Mouse (Mus musculus): Measurements from ENCODE around the gene Soat1. TPM values are rescaled to one million over a fixed set of nuclear protein-coding genes. Genes with fewer than 3 reads are reported as not detected.
A peak's percentile ranks its signal among the peaks of the same experiment; 100 is the strongest.

The Soat1 gene
- polyA plus RNA-seq, 1 experiment = 34.4 TPM

DNA sequence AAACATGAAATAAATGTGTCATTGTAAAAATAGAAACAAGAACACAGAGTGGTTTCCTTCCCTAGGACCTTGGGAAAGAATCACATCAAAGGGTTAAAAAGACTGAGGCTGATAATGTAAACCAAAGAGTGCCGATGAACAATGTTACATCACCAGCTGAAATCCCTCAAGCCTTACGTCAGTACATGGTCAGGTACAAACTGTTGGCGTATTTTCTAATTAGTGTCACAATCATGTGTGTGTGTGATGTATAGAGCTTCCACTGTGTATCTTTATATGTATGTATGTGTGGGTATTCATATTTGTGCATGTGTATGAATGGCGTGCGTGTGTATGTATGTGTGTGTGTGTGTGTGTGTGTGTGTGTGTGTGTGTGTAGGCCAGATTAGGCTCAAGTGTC is 22.8 kb upstream of the Soat1 start:
- no peaks in the 10 kb centered on the region for H3K27me3 ChIP-seq (ENCODE audit: control insufficient read depth, insufficient read depth, low read length)
- TF ChIP-seq CTCF (IDR thresholded peaks at IDR 0.05; ENCODE audit: control insufficient read depth, insufficient read depth, insufficient replicate concordance, low read depth, low read length) = no peak
- no peak for TF ChIP-seq POLR2A (IDR thresholded peaks at IDR 0.05; ENCODE audit: control insufficient read depth, low read depth, low read length)
- no peak overlapping the region for H3K27ac ChIP-seq (ENCODE audit: control insufficient read depth, insufficient read depth, low read depth, low read length)
- no peak overlapping the region for H3K4me3 ChIP-seq (ENCODE audit: control insufficient read depth, low read depth, low read length)
- H3K36me3 ChIP-seq (ENCODE audit: control insufficient read depth, insufficient read depth, low read length) = no peaks in the 10 kb centered on the region; the same call in 1 of the 2 replicates
- H3K4me1 ChIP-seq (ENCODE audit: control insufficient read depth, insufficient read depth, low read length) = peaks cover 5% of the 10 kb centered on the region

GRCm38 (mm10) chr1:156495025-156495424 is 20.9 kb upstream of the Soat1 start:
- TF ChIP-seq POLR2A (IDR thresholded peaks at IDR 0.05; ENCODE audit: control insufficient read depth, low read depth, low read length) (no peak), CTCF (IDR thresholded peaks at IDR 0.05; ENCODE audit: control insufficient read depth, insufficient read depth, insufficient replicate concordance, low read depth, low read length) (no peak)
- Histone ChIP-seq H3K36me3 (ENCODE audit: control insufficient read depth, insufficient read depth, low read length) (no peaks in the 10 kb centered on the region), H3K4me3 (ENCODE audit: control insufficient read depth, low read depth, low read length) (no peak overlapping the region), H3K4me1 (ENCODE audit: control insufficient read depth, insufficient read depth, low read length) (peaks cover 5% of the 10 kb centered on the region), H3K27ac (ENCODE audit: control insufficient read depth, insufficient read depth, low read depth, low read length) (peak overlapping the region; percentile 44; the same call in 1 of the 2 replicates), H3K27me3 (ENCODE audit: control insufficient read depth, insufficient read depth, low read length) (no peaks in the 10 kb centered on the region)

GRCm38 (mm10) chr1:156491226-156491796 is 17.2 kb upstream of the Soat1 start:
- Histone ChIP-seq H3K27ac (ENCODE audit: control insufficient read depth, insufficient read depth, low read depth, low read length) (peak overlapping the region; percentile 46; the same call in 1 of the 2 replicates), H3K27me3 (ENCODE audit: control insufficient read depth, insufficient read depth, low read length) (no peaks in the 10 kb centered on the region), H3K36me3 (ENCODE audit: control insufficient read depth, insufficient read depth, low read length) (no peaks in the 10 kb centered on the region), H3K4me1 (ENCODE audit: control insufficient read depth, insufficient read depth, low read length) (no peaks in the 10 kb centered on the region), H3K4me3 (ENCODE audit: control insufficient read depth, low read depth, low read length) (no peak overlapping the region)
- TF ChIP-seq CTCF (IDR thresholded peaks at IDR 0.05; ENCODE audit: control insufficient read depth, insufficient read depth, insufficient replicate concordance, low read depth, low read length) = no peak
- TF ChIP-seq POLR2A (IDR thresholded peaks at IDR 0.05; ENCODE audit: control insufficient read depth, low read depth, low read length) = no peak

GRCm38 (mm10) chr1:156488031-156488430 is 13.9 kb upstream of the Soat1 start:
- TF ChIP-seq POLR2A (IDR thresholded peaks at IDR 0.05; ENCODE audit: control insufficient read depth, low read depth, low read length) (no peak), CTCF (IDR thresholded peaks at IDR 0.05; ENCODE audit: control insufficient read depth, insufficient read depth, insufficient replicate concordance, low read depth, low read length) (no peak)
- no peaks in the 10 kb centered on the region for H3K4me1 ChIP-seq (ENCODE audit: control insufficient read depth, insufficient read depth, low read length)
- H3K27me3 ChIP-seq (ENCODE audit: control insufficient read depth, insufficient read depth, low read length) = no peaks in the 10 kb centered on the region
- H3K27ac ChIP-seq (ENCODE audit: control insufficient read depth, insufficient read depth, low read depth, low read length) = no peak overlapping the region
- no peaks in the 10 kb centered on the region for H3K36me3 ChIP-seq (ENCODE audit: control insufficient read depth, insufficient read depth, low read length)
- no peak overlapping the region for H3K4me3 ChIP-seq (ENCODE audit: control insufficient read depth, low read depth, low read length)

GRCm38 (mm10) chr1:156487498-156487897 is 13.4 kb upstream of the Soat1 start:
- TF ChIP-seq POLR2A (IDR thresholded peaks at IDR 0.05; ENCODE audit: control insufficient read depth, low read depth, low read length) (no peak), CTCF (IDR thresholded peaks at IDR 0.05; ENCODE audit: control insufficient read depth, insufficient read depth, insufficient replicate concordance, low read depth, low read length) (no peak)
- no peaks in the 10 kb centered on the region for H3K4me1 ChIP-seq (ENCODE audit: control insufficient read depth, insufficient read depth, low read length)
- H3K27ac ChIP-seq (ENCODE audit: control insufficient read depth, insufficient read depth, low read depth, low read length) = no peak overlapping the region
- no peaks in the 10 kb centered on the region for H3K36me3 ChIP-seq (ENCODE audit: control insufficient read depth, insufficient read depth, low read length)
- no peak overlapping the region for H3K4me3 ChIP-seq (ENCODE audit: control insufficient read depth, low read depth, low read length)
- H3K27me3 ChIP-seq (ENCODE audit: control insufficient read depth, insufficient read depth, low read length) = no peaks in the 10 kb centered on the region

DNA sequence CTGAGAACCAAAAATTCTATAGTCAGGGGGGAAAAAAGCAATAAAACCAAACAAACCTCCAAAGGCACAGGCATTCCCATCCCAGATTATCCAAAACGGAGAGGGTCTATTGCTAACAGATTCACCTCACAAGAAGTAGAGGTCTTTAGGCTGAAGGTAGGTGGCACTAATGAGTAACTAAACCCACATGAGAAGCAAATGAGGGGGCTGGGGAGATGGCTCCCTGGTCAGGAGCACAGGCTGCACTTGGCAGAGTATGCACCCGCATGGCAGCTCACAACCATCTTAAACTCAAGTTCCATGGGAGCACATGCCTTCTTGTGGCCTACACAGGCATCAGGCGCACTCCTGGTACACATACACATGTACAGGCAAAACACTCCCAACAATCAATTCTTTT is 7.7 kb upstream of the Soat1 start:
- Histone ChIP-seq H3K4me3 (ENCODE audit: control insufficient read depth, low read depth, low read length) (no peak overlapping the region), H3K27ac (ENCODE audit: control insufficient read depth, insufficient read depth, low read depth, low read length) (no peak overlapping the region), H3K36me3 (ENCODE audit: control insufficient read depth, insufficient read depth, low read length) (no peaks in the 10 kb centered on the region), H3K27me3 (ENCODE audit: control insufficient read depth, insufficient read depth, low read length) (no peaks in the 10 kb centered on the region), H3K4me1 (ENCODE audit: control insufficient read depth, insufficient read depth, low read length) (no peaks in the 10 kb centered on the region)
- no peak for TF ChIP-seq CTCF (IDR thresholded peaks at IDR 0.05; ENCODE audit: control insufficient read depth, insufficient read depth, insufficient replicate concordance, low read depth, low read length)
- TF ChIP-seq POLR2A (IDR thresholded peaks at IDR 0.05; ENCODE audit: control insufficient read depth, low read depth, low read length) = no peak

- Histone ChIP-seq H3K27me3 (ENCODE audit: control insufficient read depth, insufficient read depth, low read length) (no peaks in the 10 kb centered on the region), H3K36me3 (ENCODE audit: control insufficient read depth, insufficient read depth, low read length) (no peaks in the 10 kb centered on the region), H3K4me1 (ENCODE audit: control insufficient read depth, insufficient read depth, low read length) (peaks cover 6% of the 10 kb centered on the region), H3K4me3 (ENCODE audit: control insufficient read depth, low read depth, low read length) (no peak overlapping the region), H3K27ac (ENCODE audit: control insufficient read depth, insufficient read depth, low read depth, low read length) (no peak overlapping the region)
- no peak for TF ChIP-seq POLR2A (IDR thresholded peaks at IDR 0.05; ENCODE audit: control insufficient read depth, low read depth, low read length)
- TF ChIP-seq CTCF (IDR thresholded peaks at IDR 0.05; ENCODE audit: control insufficient read depth, insufficient read depth, insufficient replicate concordance, low read depth, low read length) = no peak
Measured at GRCm38 (mm10) chr1:156476535-156476934, 2.4 kb upstream of the Soat1 start.
